Mouse (Mus musculus) stomach, postnatal 0 days (tissue): ENCODE data around the gene Pofut1. TPM values are rescaled to one million over a fixed set of nuclear protein-coding genes. Genes with fewer than 3 reads are reported as not detected.

Source experiments
- ATAC-seq: fragments of 200-750 bp; cut with Nextera tagmentation; 2 replicates; pipeline ENCODE4 v1.8.0; 2017; ENCODE audit not compliant: low FRiP score, low TSS enrichment
- DNase-seq: peaks from one replicate; pipeline ENCODE4 v3.0.0-alpha.2; 2016; ENCODE audit warnings: low spot score
- H3K27ac ChIP-seq: fragments of 300-500 bp; sonication (generic); replicated peaks from 2 replicates; pipeline ENCODE4 v1.5.1; 2014; ENCODE audit warnings: mild to moderate bottlenecking, control low read depth
- H3K27me3 ChIP-seq: fragments of 300-500 bp; sonication (generic); 2 replicates; pipeline ENCODE4 v1.6.1; 2014; ENCODE audit warnings: low read length; ENCODE audit not compliant: control insufficient read depth, insufficient read depth
- H3K36me3 ChIP-seq: fragments of 300-500 bp; sonication (generic); 2 replicates; pipeline ENCODE4 v1.6.1; 2014; ENCODE audit warnings: low read length, mixed read lengths; ENCODE audit not compliant: control insufficient read depth, insufficient read depth
- H3K4me1 ChIP-seq: fragments of 300-500 bp; sonication (generic); replicated peaks from 2 replicates; pipeline ENCODE4 v1.6.1; 2014; ENCODE audit warnings: antibody characterized with exemption; ENCODE audit not compliant: control insufficient read depth, insufficient read depth
- H3K4me2 ChIP-seq: fragments of 300-500 bp; sonication (generic); replicated peaks from 2 replicates; pipeline ENCODE4 v1.6.1; 2014; ENCODE audit warnings: low read depth, mild to moderate bottlenecking, control low read depth, moderate library complexity
- H3K4me3 ChIP-seq: fragments of 300-500 bp; sonication (generic); 2 replicates; pipeline ENCODE4 v1.5.1; 2014; ENCODE audit warnings: low read depth, low read length, control low read depth
- H3K9ac ChIP-seq: fragments of 300-500 bp; sonication (generic); 2 replicates; pipeline ENCODE4 v1.6.1; 2014; ENCODE audit warnings: mild to moderate bottlenecking, low read length, control low read depth, mixed read lengths
- H3K9me3 ChIP-seq: fragments of 300-500 bp; sonication (generic); 2 replicates; pipeline ENCODE4 v1.6.1; 2016; ENCODE audit warnings: low read length; ENCODE audit not compliant: control insufficient read depth
- CTCF ChIP-seq: IDR thresholded peaks from 2 replicates; pipeline ENCODE4 v1.5.1; 2016; ENCODE audit warnings: antibody characterized with exemption, low read depth, mild to moderate bottlenecking, moderate library complexity
- EP300 ChIP-seq: optimal IDR thresholded peaks from 2 replicates; pipeline ENCODE3; 2016; ENCODE audit warnings: antibody characterized with exemption
- WGBS: fragments of 180-500 bp; shearing (Covaris S2); extraction: QIAGEN DNeasy Blood & Tissue Kit; methylation state at CpG from one replicate; pipeline ENCODE4 v1.1.7; 2014; 5-methylcytosine and 5-hydroxymethylcytosine counted together
- polyA plus RNA-seq: library from polyadenylated mRNA; unstranded; fragments of >200 nt; fragmentation: Nextera tagmentation; extraction: Ambion mirVana; gene quantifications from 2 replicates; pipeline ENCODE4 v1.2.1, GENCODE M21; 2015

The Pofut1 gene
- polyA plus RNA-seq, 1 experiment from 2014 or later: 2.6 TPM

DNA sequence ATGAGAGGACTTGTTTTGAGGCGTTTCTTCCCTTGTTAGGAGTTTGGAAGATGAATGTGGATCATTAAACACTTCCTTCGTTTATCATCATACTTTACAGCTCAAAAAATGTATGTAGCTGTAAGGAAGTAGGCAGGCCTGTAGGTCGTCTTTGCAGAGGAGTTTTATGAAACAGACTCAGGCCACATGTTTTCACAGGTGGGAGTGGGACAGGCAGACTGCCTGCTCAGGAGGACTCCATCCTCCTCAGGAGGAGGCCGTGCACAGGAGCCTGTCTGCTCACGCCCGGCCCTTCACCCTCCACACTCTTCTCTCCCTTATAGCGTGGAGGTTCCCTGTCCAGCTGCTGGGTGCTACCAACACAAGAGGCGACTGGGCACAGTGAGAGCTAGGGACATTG is 67.8 kb downstream of the Pofut1 start:
- no peak for ATAC-seq

DNA sequence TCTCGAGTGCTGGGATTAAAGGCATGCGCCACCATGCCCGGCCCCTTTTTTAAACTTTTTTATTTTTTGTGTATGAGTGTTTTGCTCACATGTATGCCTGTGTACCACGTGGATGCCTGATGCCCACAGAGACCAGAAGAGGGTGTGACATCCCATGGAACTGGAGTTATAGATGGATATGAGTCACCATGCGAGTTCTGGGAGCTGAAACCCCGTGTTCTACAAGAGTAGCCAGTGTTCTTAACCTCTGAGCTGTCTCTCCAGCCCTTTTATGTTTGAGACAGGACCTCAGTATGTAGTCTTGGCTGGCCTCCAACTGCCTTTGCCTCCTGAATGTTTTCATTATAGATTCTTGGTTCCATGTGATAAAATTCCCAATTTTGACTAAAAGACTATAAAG is 68.9 kb downstream of the Pofut1 start:
- Histone ChIP-seq H3K9me3 (no peaks in the 10 kb centered on the region), H3K4me3 (no peak overlapping the region), H3K27me3 (no peaks in the 10 kb centered on the region), H3K4me2 (no peak overlapping the region), H3K4me1 (no peaks in the 10 kb centered on the region), H3K27ac (no peak overlapping the region), H3K9ac (no peak overlapping the region), H3K36me3 (no peaks in the 10 kb centered on the region)
- 65% methylated on average over 6 of the region's 6 CpGs for WGBS
- ATAC-seq: no peak
- TF ChIP-seq CTCF (no peak), EP300 (no peak)
- DNase-seq: no peak

More for the DNA sequence above, 67.8 kb downstream of the Pofut1 start:
- DNase-seq: no peak
- Histone ChIP-seq H3K27me3 (no peaks in the 10 kb centered on the region), H3K9ac (no peak overlapping the region), H3K4me1 (no peaks in the 10 kb centered on the region), H3K4me2 (no peak overlapping the region), H3K27ac (no peak overlapping the region), H3K36me3 (no peaks in the 10 kb centered on the region), H3K9me3 (no peaks in the 10 kb centered on the region), H3K4me3 (no peak overlapping the region)
- 64% methylated on average over 8 of the region's 8 CpGs for WGBS
- TF ChIP-seq EP300 (no peak), CTCF (no peak)

DNA sequence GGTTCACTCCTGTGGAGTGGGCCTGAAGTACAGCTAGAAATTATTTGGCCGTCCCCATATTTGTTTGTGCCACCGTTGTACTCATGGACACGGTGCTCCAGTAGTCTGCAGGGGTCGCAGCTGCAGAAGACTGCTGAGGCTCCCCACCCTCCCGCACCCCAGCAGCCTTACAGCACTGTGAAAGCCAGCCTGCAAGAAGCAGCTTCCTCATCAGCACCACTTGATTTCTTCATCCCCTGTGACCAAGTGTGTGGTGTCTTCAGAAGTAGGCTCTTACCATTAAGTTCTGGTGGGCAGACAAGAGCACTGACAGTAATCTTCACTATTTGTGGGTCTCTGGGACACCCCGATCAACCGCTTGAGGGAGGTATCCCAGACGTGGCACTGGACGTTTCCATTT is 71.6 kb downstream of the Pofut1 start:
- 86% methylated on average over 9 of the region's 9 CpGs for WGBS
- Histone ChIP-seq H3K27me3 (no peaks in the 10 kb centered on the region), H3K36me3 (0 out of 2 replicates have a peak, but pooled peaks cover 3% of the 10 kb centered on the region), H3K4me1 (no peaks in the 10 kb centered on the region), H3K27ac (no peak overlapping the region), H3K4me2 (no peak overlapping the region), H3K9ac (no peak overlapping the region), H3K4me3 (no peak overlapping the region), H3K9me3 (no peaks in the 10 kb centered on the region)
- DNase-seq: no peak
- TF ChIP-seq EP300: no peak
- no peak for TF ChIP-seq CTCF
- no peak for ATAC-seq

DNA sequence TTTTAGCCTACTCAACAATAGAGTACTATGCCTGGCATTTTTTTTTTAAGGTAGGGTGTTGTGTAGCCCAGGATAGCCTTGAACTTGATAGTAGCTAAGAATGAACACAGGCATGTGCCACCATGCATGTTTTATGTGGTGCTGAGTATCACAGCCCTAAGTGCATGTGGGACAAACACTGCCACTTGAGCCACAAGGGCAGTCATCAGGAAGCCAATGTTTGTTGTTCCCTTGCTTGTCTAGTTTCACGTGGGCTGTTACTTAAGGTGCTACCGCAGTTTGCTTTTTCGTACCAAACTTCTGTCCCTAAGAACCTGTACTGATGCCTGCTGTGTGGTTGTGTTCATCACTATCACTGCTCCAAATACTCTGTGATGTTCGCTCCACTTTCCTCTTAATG is 77.1 kb downstream of the Pofut1 start:
- Histone ChIP-seq H3K4me3 (no peak overlapping the region), H3K4me2 (no peak overlapping the region), H3K9ac (no peak overlapping the region), H3K27me3 (no peaks in the 10 kb centered on the region), H3K9me3 (no peaks in the 10 kb centered on the region), H3K4me1 (no peaks in the 10 kb centered on the region), H3K27ac (no peak overlapping the region), H3K36me3 (peaks cover 6% of the 10 kb centered on the region)
- ATAC-seq: no peak
- TF ChIP-seq EP300 (no peak), CTCF (no peak)
- 92% methylated on average over 4 of the region's 4 CpGs for WGBS
- DNase-seq: no peak

DNA sequence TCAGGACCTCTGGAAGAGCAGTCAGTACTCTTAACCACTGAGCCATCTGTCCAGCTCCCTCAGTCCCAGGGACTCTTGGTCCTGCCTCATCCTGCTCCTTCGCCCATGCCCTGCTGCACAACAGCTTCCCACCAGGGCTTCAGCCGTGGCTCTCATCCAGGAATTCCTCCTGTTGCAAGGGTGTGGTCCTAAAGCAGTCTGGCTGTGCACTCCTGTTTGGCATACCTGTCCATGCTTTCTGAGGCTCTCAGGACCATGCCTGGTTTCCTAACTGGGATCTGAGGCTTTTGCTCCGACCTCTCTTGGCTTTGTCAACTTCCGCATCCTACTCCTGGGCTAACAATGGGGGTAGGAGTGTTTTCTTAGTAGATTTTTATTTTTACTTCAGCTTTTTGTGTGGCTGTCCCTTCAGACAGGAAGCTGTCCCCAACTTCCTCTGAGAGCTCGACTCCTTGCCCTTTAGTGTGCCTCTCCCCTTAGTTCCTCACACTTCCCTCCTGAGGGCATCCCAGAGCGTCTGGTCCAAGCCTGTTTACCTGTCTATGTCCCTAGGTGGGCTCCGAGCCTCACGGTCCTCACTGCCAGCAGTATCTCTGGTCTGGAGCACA is 77.8 kb downstream of the Pofut1 start:
- 72% methylated on average over 8 of the region's 8 CpGs for WGBS
- DNase-seq (no peak), ATAC-seq (no peak)
- no peak overlapping the region for H3K4me3 ChIP-seq
- no peaks in the 10 kb centered on the region for H3K27me3 ChIP-seq
- H3K27ac ChIP-seq: no peak overlapping the region
- H3K4me2 ChIP-seq: no peak overlapping the region
- H3K9me3 ChIP-seq: no peaks in the 10 kb centered on the region
- no peaks in the 10 kb centered on the region for H3K4me1 ChIP-seq
- no peak overlapping the region; the same call in 1 of the 2 replicates for H3K9ac ChIP-seq
- peaks cover 6% of the 10 kb centered on the region for H3K36me3 ChIP-seq
- TF ChIP-seq CTCF (no peak), EP300 (no peak)

Other genes with a start within 250 kb of the Pofut1 start
- 66.0 and 66.8 TPM in 2 replicates for gene Pdrg1, start 226.1 kb upstream of the Pofut1 start, polyA plus RNA-seq
- 0.04 TPM in 1 of 2 replicates, not detected in the other for gene Xkr7, start 209.7 kb upstream of the Pofut1 start, polyA plus RNA-seq
- 1.1 and 1.2 TPM in 2 replicates for gene Ccm2l, start 175.6 kb upstream of the Pofut1 start, polyA plus RNA-seq
- 3.2 and 3.6 TPM in 2 replicates for gene Hck, start 133.1 kb upstream of the Pofut1 start, polyA plus RNA-seq
- gene Tm9sf4, start 80.2 kb upstream of the Pofut1 start, polyA plus RNA-seq: 44.0 and 45.6 TPM in 2 replicates
- gene Tspyl3, start 16.1 kb upstream of the Pofut1 start, polyA plus RNA-seq: 3.3 and 3.4 TPM in 2 replicates
- 6.9 and 7.7 TPM in 2 replicates for gene Plagl2, start 107 bp upstream of the Pofut1 start, polyA plus RNA-seq
- 3.1 and 3.2 TPM in 2 replicates for gene Kif3b, start 49.9 kb downstream of the Pofut1 start, polyA plus RNA-seq
- 5.9 TPM in 2 replicates for gene Asxl1, start 104.3 kb downstream of the Pofut1 start, polyA plus RNA-seq